Mouse (Mus musculus) cerebellum, postnatal 4 days (tissue): ENCODE data around the gene Hrk.

ENCODE experiments used
- DNase-seq, 2 experiments: peaks; one replicate each; pipeline ENCODE4 v3.0.0; 2022; ENCODE audit warnings: low spot score in 2 of 2, mixed read lengths in 1 of 2

The Hrk gene

DNA sequence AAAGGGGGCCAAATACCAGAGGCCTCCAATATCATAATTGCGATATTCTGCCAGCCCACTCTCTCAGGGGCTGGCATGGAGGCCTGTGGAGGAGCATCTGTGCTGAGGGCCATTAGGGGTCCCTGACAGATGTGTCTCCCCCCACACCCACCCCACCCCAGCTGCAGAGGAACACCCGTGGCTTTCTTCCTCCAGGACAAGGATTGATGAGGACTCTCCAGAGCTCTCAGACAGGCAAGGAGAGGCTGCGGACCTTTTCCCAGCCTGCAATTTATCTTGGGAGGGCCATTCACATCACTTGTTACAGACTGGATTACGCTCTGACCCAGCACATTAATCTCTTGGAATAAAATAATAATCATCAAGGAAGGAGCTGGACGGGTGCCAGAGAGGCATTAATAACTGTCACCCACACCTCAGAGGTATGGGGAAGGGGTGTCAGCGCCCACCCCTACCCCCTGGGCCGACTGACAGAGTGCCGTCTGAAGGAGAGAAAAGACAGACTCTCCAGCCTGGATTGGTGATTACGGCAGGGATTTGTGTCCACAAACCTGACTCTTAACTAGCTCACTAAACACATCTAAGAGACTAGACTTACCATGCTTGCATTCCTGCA is 58.8 kb downstream of the Hrk start:
- DNase-seq: no peak

DNA sequence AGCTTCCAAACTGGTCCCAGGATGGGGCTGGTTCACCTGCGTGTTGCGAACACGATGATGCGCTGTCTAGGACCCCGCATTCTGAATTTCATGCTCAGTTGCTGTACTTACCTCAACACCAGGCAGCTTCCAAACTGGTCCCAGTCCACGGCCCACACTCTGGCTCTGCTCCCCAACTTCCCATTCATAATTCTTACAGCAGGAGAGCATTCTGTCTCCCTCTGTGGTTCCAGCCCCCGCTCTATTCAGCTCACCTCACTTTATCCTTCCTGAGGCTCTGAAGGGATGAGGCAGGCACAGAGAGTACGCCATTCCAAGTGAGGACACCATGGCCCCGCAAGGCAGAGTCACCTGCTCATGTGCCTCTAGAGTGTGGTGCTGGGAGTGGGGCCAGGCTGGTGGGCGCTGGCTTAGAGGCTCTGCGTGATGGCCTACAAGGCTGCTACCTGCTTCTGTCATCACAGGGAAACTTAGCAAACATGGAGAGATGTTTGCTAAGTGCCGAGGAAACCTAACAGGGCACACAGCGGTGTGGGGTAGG is 65.7 kb downstream of the Hrk start:
- no peak for DNase-seq

DNA sequence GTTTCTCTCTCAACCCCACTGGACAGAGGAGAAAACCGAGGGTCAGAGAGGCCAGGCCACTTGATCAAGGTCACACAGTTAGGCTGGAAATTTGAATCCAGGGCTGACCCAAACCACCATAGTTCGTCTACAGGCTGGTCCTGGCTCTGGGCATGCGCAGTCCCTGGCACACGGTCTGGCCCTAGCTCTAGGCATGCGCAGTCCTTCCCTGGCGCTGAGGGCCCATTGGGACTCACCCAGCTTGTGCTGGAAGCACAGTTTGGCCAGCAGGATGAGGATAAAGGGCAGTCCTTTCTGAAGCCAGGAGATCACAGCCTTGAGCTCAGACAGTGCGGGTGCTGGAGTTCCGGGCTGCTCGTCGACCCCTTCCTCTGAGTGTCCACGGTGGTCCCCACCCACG is 72.4 kb downstream of the Hrk start:
- no peak for DNase-seq
